Mouse (Mus musculus) Patski (cell line): ENCODE results near the gene Htr2b. TPM values are rescaled to one million over a fixed set of nuclear protein-coding genes. Genes with fewer than 3 reads are reported as not detected.

Source experiments
- ATAC-seq: fragments of 100-300 bp; one replicate; pipeline ENCODE4 v1.8.0; 2021
- CTCF ChIA-PET: fragments of 350-600 bp; sonication (Branson Sonifier 250); formaldehyde crosslinking; loops from one replicate; lab custom pipeline; 2022; ENCODE audit warnings: inconsistent platforms; lab: Charles Lee
- POLR2A ChIA-PET: fragments of 350-600 bp; sonication (Branson Sonifier 250); formaldehyde crosslinking; loops from one replicate; lab custom pipeline; 2022; ENCODE audit warnings: antibody characterized with exemption, inconsistent platforms; lab: Charles Lee
- DNase-seq: peaks from one replicate; pipeline ENCODE4 v3.0.0-alpha.2; 2011; ENCODE audit warnings: low read depth, low spot score
- H3K27me3 ChIP-seq: fragments of 371-371 bp; one replicate; pipeline ENCODE4 v1.5.1; 2021
- CTCF ChIP-seq: fragments of 100-300 bp; IDR thresholded peaks from one replicate; pipeline ENCODE4 v1.5.1; 2021
- in situ Hi-C: fragments of 300-500 bp; cut with MboI; formaldehyde crosslinking; loops from 3 replicates; pipeline ENCODE4 v1.11.1; 2018; ENCODE audit warnings: low pct_unique_long_range_greater_than_20kb, mixed read lengths
- polyA plus RNA-seq: library from polyadenylated mRNA; unstranded; gene quantifications from one replicate; pipeline ENCODE4 v1.2.3, GENCODE M21; 2021

The Htr2b gene
- 0.09 TPM for polyA plus RNA-seq

- no peaks in the 10 kb centered on the region for H3K27me3 ChIP-seq
- POLR2A ChIA-PET: interaction anchor here (0.6 kb wide), 1 partner anchor 9 kb away, joined by 3 read pairs; no protein-coding TSS in a partner anchor
- DNase-seq (no peak), ATAC-seq (no peak)
- CTCF ChIA-PET: interaction anchor here (1.6 to 3.8 kb wide), 2 partner anchors 14 to 67 kb away, joined by 3 to 14 read pairs; no protein-coding TSS in a partner anchor
- in situ Hi-C loops: no loop called here
- no peak for TF ChIP-seq CTCF
Observed at GRCm38 (mm10) chr1:86111779-86112178, at the start of gene Htr2b. Gene Htr2b (minus strand): TSS chr1:86111970.

DNA sequence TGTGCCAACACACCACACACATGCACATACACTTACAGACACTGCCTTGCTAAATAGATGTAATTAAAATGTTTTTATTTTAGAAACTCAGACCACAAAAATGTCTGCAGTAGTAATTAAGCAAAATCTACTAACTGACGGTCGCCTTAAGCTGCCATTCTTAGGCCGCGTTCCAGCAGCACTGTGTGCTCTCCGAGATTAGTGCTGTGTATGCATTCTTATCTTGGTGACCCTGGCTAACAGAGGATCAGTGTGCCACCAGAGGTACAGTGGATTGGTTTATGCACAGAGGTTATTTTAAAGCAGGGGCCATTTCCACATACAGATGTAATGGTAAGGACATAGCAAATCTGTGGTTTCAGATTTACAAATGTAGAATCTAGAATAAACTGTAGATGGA, 49.3 kb upstream of the Htr2b start:
- DNase-seq (no peak), ATAC-seq (no peak)
- in situ Hi-C loops: no loop called here
- ChIA-PET CTCF (no interaction called here), POLR2A (no interaction called here)
- H3K27me3 ChIP-seq: no peaks in the 10 kb centered on the region
- no peak for TF ChIP-seq CTCF

GRCm38 (mm10) chr1:86160479-86160878, 48.7 kb upstream of the Htr2b start:
- ChIA-PET CTCF (no interaction called here), POLR2A (no interaction called here)
- in situ Hi-C loops: no loop called here
- H3K27me3 ChIP-seq: no peaks in the 10 kb centered on the region
- TF ChIP-seq CTCF: no peak
- no peak for DNase-seq
- ATAC-seq: no peak

DNA sequence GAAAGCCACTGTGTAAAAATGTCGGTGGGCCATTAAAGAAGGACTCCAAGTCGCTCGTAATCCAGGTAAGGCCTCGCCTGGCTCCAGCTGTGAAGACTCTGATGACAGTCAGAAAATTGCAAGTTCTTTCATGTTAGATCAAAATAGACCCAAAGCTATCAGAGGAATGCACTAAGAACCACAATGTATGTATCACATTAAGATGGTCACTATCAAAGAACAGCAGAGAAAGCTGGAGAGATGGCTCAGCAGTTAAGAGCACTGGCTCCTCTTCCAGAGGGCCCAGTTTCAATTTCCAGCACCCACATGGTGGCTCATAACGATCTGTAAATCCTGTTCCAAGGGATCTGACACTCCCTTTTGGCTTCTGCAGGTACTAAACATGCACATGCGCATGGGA, 48.3 kb upstream of the Htr2b start:
- POLR2A ChIA-PET: interaction anchor here (0.6 kb wide), 1 partner anchor 356 kb away, joined by 3 read pairs; no protein-coding TSS in a partner anchor
- in situ Hi-C loops: no loop called here
- no peaks in the 10 kb centered on the region for H3K27me3 ChIP-seq
- CTCF ChIA-PET: no interaction called here
- DNase-seq (no peak), ATAC-seq (no peak)
- TF ChIP-seq CTCF: no peak

DNA sequence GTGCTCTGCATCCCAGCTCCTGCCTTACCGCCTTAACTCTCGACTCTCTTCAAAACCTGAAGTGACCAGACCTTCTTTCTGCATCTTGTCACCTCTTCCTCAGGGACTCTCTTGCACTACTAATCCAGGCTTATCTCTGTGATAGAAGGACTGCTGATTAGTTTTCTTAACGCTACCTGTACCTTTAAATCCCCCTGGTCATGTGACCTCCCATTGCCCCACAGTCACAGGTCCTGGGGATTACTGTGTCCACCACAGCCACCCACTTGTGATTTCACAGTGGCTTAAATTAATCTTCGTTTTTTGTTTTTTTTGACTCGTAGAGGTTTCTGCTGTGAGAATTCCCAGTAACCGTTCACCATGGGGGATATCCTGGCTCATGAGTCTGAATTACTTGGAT, 44.8 kb upstream of the Htr2b start:
- TF ChIP-seq CTCF: no peak
- in situ Hi-C loops: no loop called here
- CTCF ChIA-PET: no interaction called here
- POLR2A ChIA-PET: no interaction called here
- DNase-seq: no peak
- no peak for ATAC-seq
- no peaks in the 10 kb centered on the region for H3K27me3 ChIP-seq

- CTCF ChIA-PET: no interaction called here
- no peak for TF ChIP-seq CTCF
- ATAC-seq (no peak), DNase-seq (no peak)
- in situ Hi-C loops: no loop called here
- H3K27me3 ChIP-seq: no peaks in the 10 kb centered on the region
- POLR2A ChIA-PET: no interaction called here
Observed at GRCm38 (mm10) chr1:86156075-86156474, 44.3 kb upstream of the Htr2b start.

- ChIA-PET POLR2A (interaction anchor here (0.9 kb wide), 1 partner anchor 9 kb away, joined by 3 read pairs; no protein-coding TSS in a partner anchor), CTCF (interaction anchor here (3.8 kb wide), 1 partner anchor 24 kb away, joined by 12 read pairs; no protein-coding TSS in a partner anchor)
- ATAC-seq (no peak), DNase-seq (no peak)
- H3K27me3 ChIP-seq: no peaks in the 10 kb centered on the region
- TF ChIP-seq CTCF: no peak
- in situ Hi-C loops: no loop called here
Observed at GRCm38 (mm10) chr1:86154824-86155164, 43.0 kb upstream of the Htr2b start.

GRCm38 (mm10) chr1:86154133-86154823, 42.5 kb upstream of the Htr2b start, which contains the start of gene Armc9:
Gene Armc9 (plus strand): TSS chr1:86154780.
- ATAC-seq (peak; percentile 92), DNase-seq (no peak)
- ChIA-PET CTCF (interaction anchor here (0.7 to 3.8 kb wide), 4 partner anchors 10 to 25 kb away, joined by 3 to 15 read pairs (median 8); no protein-coding TSS in a partner anchor), POLR2A (interaction anchor here (0.7 to 1.1 kb wide), 3 partner anchors 8 to 27 kb away, joined by 3 to 5 read pairs (median 3); no protein-coding TSS in a partner anchor)
- in situ Hi-C loops: no loop called here
- no peak for TF ChIP-seq CTCF
- H3K27me3 ChIP-seq: no peaks in the 10 kb centered on the region

DNA sequence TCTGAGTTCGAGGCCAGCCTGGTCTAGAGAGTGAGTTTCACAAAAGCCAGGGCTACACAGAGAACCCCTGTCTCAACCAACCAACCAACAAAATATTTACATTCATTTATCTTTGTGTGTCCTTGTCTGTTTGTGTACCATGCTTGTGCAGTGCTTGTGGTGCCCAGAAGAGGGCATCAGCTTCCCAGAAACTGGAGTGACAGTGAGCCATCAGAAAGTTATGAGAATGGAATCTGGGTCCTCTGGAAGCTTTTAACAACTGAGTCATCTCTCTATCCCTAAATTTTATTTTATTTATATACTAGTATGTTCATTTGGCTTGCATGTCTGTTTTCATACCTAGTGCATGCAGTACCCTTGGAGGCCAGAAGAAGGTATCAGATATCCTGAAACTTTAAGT, 40.8 kb upstream of the Htr2b start:
- ChIA-PET CTCF (interaction anchor here (1.6 to 3.8 kb wide), 5 partner anchors 11 to 58 kb away, joined by 4 to 15 read pairs (median 7); no protein-coding TSS in a partner anchor), POLR2A (no interaction called here)
- in situ Hi-C loops: no loop called here
- TF ChIP-seq CTCF: peak; percentile 61
- ATAC-seq: no peak
- no peaks in the 10 kb centered on the region for H3K27me3 ChIP-seq
- no peak for DNase-seq

DNA sequence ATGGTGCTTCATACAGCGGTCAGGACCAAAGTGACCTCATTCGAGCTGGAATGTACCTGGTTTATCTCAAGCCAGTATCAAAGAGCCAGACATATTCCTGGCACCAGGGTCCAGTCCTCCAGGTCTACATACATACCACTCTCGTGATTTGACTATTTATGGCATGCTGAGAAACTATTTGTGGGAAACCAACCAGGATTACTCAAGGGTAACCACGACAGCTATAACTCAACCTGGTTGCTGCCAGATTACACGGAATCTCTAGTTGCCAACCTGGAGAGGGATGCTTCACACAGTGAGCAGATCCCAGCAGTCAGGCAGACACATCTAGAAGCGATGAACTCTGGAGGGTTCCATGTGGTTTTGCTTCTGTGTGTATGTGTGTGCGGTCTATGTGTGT, 39.6 kb upstream of the Htr2b start:
- in situ Hi-C loops: no loop called here
- ATAC-seq: peak; percentile 42

GRCm38 (mm10) chr1:86150929-86151328, 39.2 kb upstream of the Htr2b start:
- in situ Hi-C loops: no loop called here
- CTCF ChIA-PET: interaction anchor here (3.6 kb wide), 1 partner anchor 15 kb away, joined by 15 read pairs; no protein-coding TSS in a partner anchor
- POLR2A ChIA-PET: no interaction called here
- no peak for DNase-seq
- ATAC-seq: no peak
- no peaks in the 10 kb centered on the region for H3K27me3 ChIP-seq
- no peak for TF ChIP-seq CTCF

More for the DNA sequence above, 39.6 kb upstream of the Htr2b start:
- no peak for DNase-seq
- no peak for TF ChIP-seq CTCF
- POLR2A ChIA-PET: no interaction called here
- CTCF ChIA-PET: interaction anchor here (1.8 to 3.8 kb wide), 3 partner anchors 15 to 28 kb away, joined by 7 to 15 read pairs (median 12); no protein-coding TSS in a partner anchor
- no peaks in the 10 kb centered on the region for H3K27me3 ChIP-seq
